Mouse (Mus musculus): ENCODE measurements around the gene Esrrg. TPM values are rescaled to one million over a fixed set of nuclear protein-coding genes. Genes with fewer than 3 reads are reported as not detected.

Esrrg gene
- polyA plus RNA-seq, 1 experiment from 2014 or later: 1.8 TPM

DNA sequence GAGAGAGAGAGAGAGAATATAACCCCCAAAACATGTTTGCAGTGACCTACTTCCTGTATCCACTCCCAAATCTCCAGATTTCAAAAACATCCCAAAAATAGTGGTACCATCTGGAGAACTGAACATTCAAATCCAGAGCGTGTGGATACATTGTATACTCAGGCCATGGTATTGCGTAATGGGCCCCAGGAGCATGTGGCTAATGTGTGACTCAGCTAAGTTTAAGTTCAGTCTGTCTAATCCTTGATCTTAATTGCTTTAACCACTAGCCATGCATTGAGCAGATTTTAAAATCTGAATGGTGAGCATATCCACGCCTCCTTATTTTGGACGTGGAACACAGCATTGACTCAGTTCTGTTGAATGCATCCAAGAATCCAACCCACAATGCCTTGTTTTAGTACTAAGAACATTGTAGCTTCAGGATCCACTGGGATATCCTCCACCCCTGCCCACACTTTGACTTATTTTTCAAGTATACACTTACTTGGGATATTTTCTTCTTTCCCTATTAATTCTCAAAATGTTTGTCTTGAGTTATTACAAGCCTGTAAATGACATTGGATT lies 612.7 kb downstream of the Esrrg start:
- no peaks in the 10 kb centered on the region for H3K36me3 ChIP-seq (replicated peaks)
- H3K4me3 ChIP-seq: no peak overlapping the region
- no peaks in the 10 kb centered on the region for H3K9me3 ChIP-seq
- DNase-seq (ENCODE audit: extremely low spot score, low spot score): no peak
- H3K4me1 ChIP-seq: no peaks in the 10 kb centered on the region
- no peaks in the 10 kb centered on the region for H3K27me3 ChIP-seq (ENCODE audit: poor library complexity, severe bottlenecking)
- H3K27ac ChIP-seq: no peak overlapping the region
- WGBS: 91% methylated on average over 4 of the region's 4 CpGs

- 88% methylated on average over 5 of the region's 5 CpGs for WGBS
- no peak for DNase-seq (ENCODE audit: extremely low spot score, low spot score)
- no peaks in the 10 kb centered on the region for H3K36me3 ChIP-seq (replicated peaks)
- H3K4me3 ChIP-seq: no peak overlapping the region
- no peaks in the 10 kb centered on the region for H3K4me1 ChIP-seq
- H3K9me3 ChIP-seq: no peaks in the 10 kb centered on the region
- H3K27ac ChIP-seq: no peak overlapping the region
- no peaks in the 10 kb centered on the region for H3K27me3 ChIP-seq (ENCODE audit: poor library complexity, severe bottlenecking)
Observed at GRCm38 (mm10) chr1:188233036-188233724, 624.6 kb downstream of the Esrrg start.

- H3K27me3 ChIP-seq (ENCODE audit: poor library complexity, severe bottlenecking): no peaks in the 10 kb centered on the region
- no peaks in the 10 kb centered on the region for H3K9me3 ChIP-seq
- no peak overlapping the region for H3K4me3 ChIP-seq
- no peak overlapping the region for H3K27ac ChIP-seq
- DNase-seq (ENCODE audit: extremely low spot score, low spot score): no peak
- no peaks in the 10 kb centered on the region for H3K36me3 ChIP-seq (replicated peaks)
- H3K4me1 ChIP-seq: no peaks in the 10 kb centered on the region
Observed at GRCm38 (mm10) chr1:188238636-188239035, 630.0 kb downstream of the Esrrg start.

GRCm38 (mm10) chr1:188241766-188242165 lies 633.2 kb downstream of the Esrrg start:
- Histone ChIP-seq H3K4me3 (no peak overlapping the region), H3K27me3 (ENCODE audit: poor library complexity, severe bottlenecking) (no peaks in the 10 kb centered on the region; the same call in 1 of the 2 replicates), H3K4me1 (0 out of 2 replicates have a peak, but pooled peaks cover 2% of the 10 kb centered on the region), H3K27ac (no peak overlapping the region), H3K36me3 (replicated peaks) (no peaks in the 10 kb centered on the region), H3K9me3 (no peaks in the 10 kb centered on the region)
- DNase-seq (ENCODE audit: extremely low spot score, low spot score): no peak
- WGBS: 91% methylated on average over 10 of the region's 10 CpGs

DNA sequence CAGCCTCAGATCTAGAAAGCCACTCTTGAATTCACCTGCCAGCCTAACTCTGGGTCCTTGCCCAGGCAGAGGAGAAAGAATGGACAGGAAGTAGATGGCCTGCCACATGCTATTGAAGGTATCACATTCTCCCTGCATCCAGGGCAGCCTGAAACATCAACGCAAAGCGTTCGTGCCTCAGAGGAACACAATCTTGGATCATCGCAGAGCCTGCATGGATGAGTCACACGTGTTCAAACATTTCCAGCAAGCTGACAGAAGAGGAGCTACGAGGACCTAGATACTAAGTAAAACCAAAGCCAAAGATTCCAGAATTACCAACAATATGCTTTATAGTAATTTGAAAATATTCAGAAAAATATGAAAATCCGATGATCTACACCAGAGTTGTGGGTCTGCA lies 648.9 kb downstream of the Esrrg start:
- no peaks in the 10 kb centered on the region for H3K9me3 ChIP-seq
- H3K4me1 ChIP-seq: peaks cover 28% of the 10 kb centered on the region
- no peak overlapping the region for H3K27ac ChIP-seq
- WGBS: 91% methylated on average over 7 of the region's 7 CpGs
- DNase-seq (ENCODE audit: extremely low spot score, low spot score): no peak
- H3K4me3 ChIP-seq: no peak overlapping the region
- no peaks in the 10 kb centered on the region for H3K36me3 ChIP-seq (replicated peaks)
- H3K27me3 ChIP-seq (ENCODE audit: poor library complexity, severe bottlenecking): no peaks in the 10 kb centered on the region

DNA sequence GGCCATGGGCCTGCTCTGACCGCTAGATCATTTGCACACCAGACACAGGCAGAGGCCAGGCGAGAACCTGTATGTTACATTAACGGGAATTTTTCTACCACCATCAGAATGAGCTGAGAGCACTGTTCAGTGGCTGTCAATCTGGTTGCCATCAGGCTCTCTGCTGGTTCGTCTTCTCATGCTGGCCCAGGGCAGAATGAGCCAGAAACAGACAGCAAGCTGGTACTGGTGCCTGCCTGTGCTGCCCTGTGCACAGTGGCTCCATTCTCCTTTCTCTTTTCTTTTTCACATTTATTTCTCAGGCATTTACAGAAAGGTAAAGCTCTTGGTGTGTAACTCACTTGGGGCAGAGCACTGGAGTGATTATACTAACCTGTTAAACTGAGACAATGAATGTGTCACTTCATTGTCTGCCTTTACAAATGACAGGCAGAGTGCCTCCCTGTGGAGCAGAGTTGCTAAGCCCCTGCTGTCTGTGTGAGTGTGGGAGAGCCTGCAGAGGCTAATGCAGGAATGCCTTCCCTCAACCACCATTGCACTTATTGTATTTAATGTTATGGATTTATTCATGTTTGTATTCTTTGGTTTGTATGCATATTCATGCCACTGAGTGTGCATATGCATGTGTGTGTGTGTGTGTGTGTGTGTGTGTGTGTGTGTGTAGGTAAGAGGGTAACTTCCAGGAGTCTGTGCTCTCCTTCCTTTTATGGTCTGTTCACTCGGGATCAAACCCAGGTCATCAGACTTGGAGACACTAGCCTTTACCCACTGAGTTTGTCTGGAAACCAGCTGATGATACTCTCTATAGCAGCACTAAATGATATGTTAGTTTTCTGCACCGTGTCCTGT lies 651.9 kb downstream of the Esrrg start:
- H3K9me3 ChIP-seq: no peaks in the 10 kb centered on the region
- H3K4me1 ChIP-seq: peaks cover 29% of the 10 kb centered on the region
- no peak for DNase-seq (ENCODE audit: extremely low spot score, low spot score)
- no peaks in the 10 kb centered on the region for H3K36me3 ChIP-seq (replicated peaks)
- 59% methylated on average over 6 of the region's 6 CpGs for WGBS
- peak overlapping the region; percentile 51; the same call in 1 of the 2 replicates for H3K27ac ChIP-seq
- H3K4me3 ChIP-seq: no peak overlapping the region
- H3K27me3 ChIP-seq (ENCODE audit: poor library complexity, severe bottlenecking): no peaks in the 10 kb centered on the region

DNA sequence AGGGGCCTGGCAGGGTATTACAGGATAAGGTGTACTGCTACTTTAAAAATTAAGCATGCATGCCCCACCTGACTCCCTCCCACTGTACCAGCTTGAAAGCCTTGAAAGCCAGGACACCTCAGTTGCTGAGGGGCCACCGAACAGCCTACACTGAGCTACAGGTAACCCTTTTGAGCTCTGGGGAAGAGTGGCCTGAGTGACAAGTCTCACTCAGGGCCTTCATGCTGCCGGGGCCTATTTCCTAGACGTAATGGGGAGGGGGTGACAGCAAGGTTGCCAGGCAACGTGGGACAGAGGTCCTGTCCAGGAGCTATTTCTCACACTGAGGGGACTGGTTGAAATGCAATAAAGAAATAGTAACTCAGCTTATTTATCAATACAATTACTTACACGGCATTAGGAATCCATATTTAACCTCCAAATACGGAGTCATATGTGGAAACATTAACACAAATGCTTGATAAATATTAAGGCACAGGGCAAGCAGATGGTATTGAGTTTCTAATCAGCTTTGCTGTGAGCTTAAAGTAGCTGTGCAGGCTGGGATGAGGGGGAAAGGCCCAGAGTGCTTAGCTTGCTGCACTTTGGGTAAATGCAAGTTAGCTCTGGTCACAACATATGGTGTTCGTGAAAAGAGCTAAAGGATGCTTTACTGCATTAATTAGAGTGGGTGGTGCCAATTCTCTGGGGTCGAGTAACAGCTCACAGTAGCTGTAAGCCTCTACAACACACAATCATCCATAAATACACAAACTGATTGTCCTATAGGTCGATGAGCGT lies 653.5 kb downstream of the Esrrg start, which contains the start of gene Ush2a:
Ush2a (plus strand) TSS at position 121 of the 780 bp plus-strand sequence.
- no peak for DNase-seq (ENCODE audit: extremely low spot score, low spot score)
- no peaks in the 10 kb centered on the region for H3K36me3 ChIP-seq (replicated peaks)
- H3K9me3 ChIP-seq: no peaks in the 10 kb centered on the region
- no peak within 1 kb of the TSS for H3K27ac ChIP-seq
- peaks cover 28% of the 10 kb centered on the region for H3K4me1 ChIP-seq
- 63% methylated on average over 10 of the region's 10 CpGs for WGBS
- no peak within 1 kb of the TSS for H3K4me3 ChIP-seq
- H3K27me3 ChIP-seq (ENCODE audit: poor library complexity, severe bottlenecking): no peaks in the 10 kb centered on the region

Measured in forebrain, embryonic 10.5 days (tissue).